Mouse (Mus musculus): ENCODE measurements around the gene Pacs2.

Gene Pacs2

GRCm38 (mm10) chr12:113075486-113075885, 61.2 kb downstream of the Pacs2 start:
- no peak for DNase-seq (ENCODE audit: low read depth, low spot score)

GRCm38 (mm10) chr12:113087276-113087675, 73.0 kb downstream of the Pacs2 start:
- no peak for DNase-seq (ENCODE audit: low read depth, low spot score)

- DNase-seq (ENCODE audit: low read depth, low spot score): no peak
These were observed 73.7 kb downstream of the Pacs2 start for GRCm38 (mm10) chr12:113088026-113088425.

GRCm38 (mm10) chr12:113089107-113089506, 74.8 kb downstream of the Pacs2 start:
- DNase-seq (ENCODE audit: low read depth, low spot score): no peak

GRCm38 (mm10) chr12:113090053-113090452, 75.7 kb downstream of the Pacs2 start:
- no peak for DNase-seq (ENCODE audit: low read depth, low spot score)

- no peak for DNase-seq (ENCODE audit: low read depth, low spot score)
These were observed 82.7 kb downstream of the Pacs2 start for GRCm38 (mm10) chr12:113097040-113097439.

GRCm38 (mm10) chr12:113097749-113098281, 83.5 kb downstream of the Pacs2 start, which contains the start of gene Mta1:
TSS of gene Mta1 (plus strand) at chr12:113098278.
- DNase-seq (ENCODE audit: low read depth, low spot score): peak; percentile 58

- DNase-seq (ENCODE audit: low read depth, low spot score): peak; percentile 45
These were observed 84.3 kb downstream of the Pacs2 start for GRCm38 (mm10) chr12:113098530-113099151.

- no peak for DNase-seq (ENCODE audit: low read depth, low spot score)
These were observed 85.3 kb downstream of the Pacs2 start for GRCm38 (mm10) chr12:113099470-113100237.

- no peak for DNase-seq (ENCODE audit: low read depth, low spot score)
These were observed 86.3 kb downstream of the Pacs2 start for GRCm38 (mm10) chr12:113100448-113101076.

- DNase-seq (ENCODE audit: low read depth, low spot score): no peak
These were observed 87.1 kb downstream of the Pacs2 start for GRCm38 (mm10) chr12:113101251-113101960.

GRCm38 (mm10) chr12:113102461-113102860, 88.2 kb downstream of the Pacs2 start:
- peak; percentile 75 for DNase-seq (ENCODE audit: low read depth, low spot score)

GRCm38 (mm10) chr12:113103846-113104451, 89.6 kb downstream of the Pacs2 start:
- peak; percentile 29 for DNase-seq (ENCODE audit: low read depth, low spot score)

- DNase-seq (ENCODE audit: low read depth, low spot score): no peak
These were observed 92.1 kb downstream of the Pacs2 start for GRCm38 (mm10) chr12:113106386-113106785.

- no peak for DNase-seq (ENCODE audit: low read depth, low spot score)
These were observed 93.3 kb downstream of the Pacs2 start for GRCm38 (mm10) chr12:113107431-113108124.

- DNase-seq (ENCODE audit: low read depth, low spot score): no peak
These were observed 94.4 kb downstream of the Pacs2 start for GRCm38 (mm10) chr12:113108528-113109283.

GRCm38 (mm10) chr12:113109801-113110200, 95.5 kb downstream of the Pacs2 start:
- no peak for DNase-seq (ENCODE audit: low read depth, low spot score)

- no peak for DNase-seq (ENCODE audit: low read depth, low spot score)
These were observed 99.8 kb downstream of the Pacs2 start for GRCm38 (mm10) chr12:113114141-113114540.

- DNase-seq (ENCODE audit: low read depth, low spot score): no peak
These were observed 100.7 kb downstream of the Pacs2 start for GRCm38 (mm10) chr12:113114856-113115538.

Measured in A20 (cell line).